Mouse (Mus musculus) megakaryocyte, embryonic 14.5 days (primary cell): ENCODE results near the gene Trim8.

ENCODE experiments used
- FLI1 ChIP-seq: IDR thresholded peaks from 2 replicates; pipeline ENCODE4 v1.6.1; 2012; ENCODE audit warnings: low read length, inconsistent platforms, mixed read lengths
- GATA1 ChIP-seq: IDR thresholded peaks from 3 replicates; pipeline ENCODE4 v1.6.1; 2012; ENCODE audit warnings: mixed read lengths, low read length, inconsistent platforms, borderline replicate concordance

DNA sequence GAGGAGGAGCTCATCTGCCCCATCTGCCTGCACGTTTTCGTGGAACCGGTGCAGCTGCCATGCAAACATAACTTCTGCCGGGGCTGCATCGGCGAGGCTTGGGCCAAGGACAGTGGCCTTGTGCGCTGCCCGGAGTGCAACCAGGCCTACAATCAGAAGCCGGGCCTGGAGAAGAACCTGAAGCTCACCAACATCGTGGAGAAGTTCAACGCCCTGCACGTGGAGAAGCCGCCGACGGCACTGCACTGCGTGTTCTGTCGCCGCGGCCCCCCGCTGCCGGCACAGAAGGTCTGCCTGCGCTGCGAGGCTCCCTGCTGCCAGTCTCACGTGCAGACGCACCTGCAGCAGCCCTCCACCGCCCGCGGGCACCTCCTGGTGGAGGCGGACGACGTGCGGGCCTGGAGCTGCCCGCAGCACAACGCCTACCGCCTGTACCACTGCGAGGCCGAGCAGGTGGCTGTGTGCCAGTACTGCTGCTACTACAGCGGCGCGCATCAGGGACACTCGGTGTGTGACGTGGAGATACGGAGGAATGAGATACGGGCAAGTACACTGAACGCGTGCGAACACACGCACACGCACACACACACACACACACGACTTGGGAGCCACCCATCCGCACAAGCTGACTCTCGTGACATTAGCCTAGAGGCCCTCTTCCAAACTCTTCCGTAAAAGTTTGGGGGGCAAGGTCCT, 1.1 kb downstream of the Trim8 start:
- no peak for TF ChIP-seq GATA1
- TF ChIP-seq FLI1: no peak
